Mouse (Mus musculus) CH12.LX (cell line): ENCODE measurements around the gene Mlec. TPM values are rescaled to one million over a fixed set of nuclear protein-coding genes. Genes with fewer than 3 reads are reported as not detected.

Source experiments
- DNase-seq: peaks from one replicate; pipeline ENCODE4 v3.0.0-alpha.2; 2013; ENCODE audit errors: extremely low read depth
- H3K27ac ChIP-seq: 2 replicates; pipeline ENCODE4 v1.5.1; 2012; ENCODE audit warnings: low read depth, mild to moderate bottlenecking, control low read depth, moderate library complexity; ENCODE audit not compliant: insufficient read depth
- H3K27me3 ChIP-seq: replicated peaks from 2 replicates; pipeline ENCODE3; 2012; ENCODE audit warnings: inconsistent platforms
- H3K36me3 ChIP-seq, 2 experiments: replicated peaks in 1 of 2; 2 replicates each; pipeline versions ENCODE3 to v1.6.1; 2012; ENCODE audit warnings: inconsistent platforms in 1 of 2, low read length in 1 of 2, mild to moderate bottlenecking in 1 of 2, mixed read lengths in 1 of 2, moderate library complexity in 1 of 2; ENCODE audit not compliant: control insufficient read depth in 1 of 2, insufficient read depth in 1 of 2
- H3K4me1 ChIP-seq, 2 experiments: 2 replicates each; pipeline ENCODE4 v1.6.1; 2012; ENCODE audit warnings: inconsistent platforms in 1 of 2, moderate library complexity in 1 of 2; ENCODE audit not compliant: insufficient read depth in 2 of 2, control insufficient read depth in 1 of 2
- H3K4me2 ChIP-seq: 2 replicates; pipeline ENCODE4 v1.6.1; 2012; ENCODE audit warnings: low read depth, mild to moderate bottlenecking, control low read depth; ENCODE audit not compliant: poor library complexity, insufficient read depth, severe bottlenecking
- H3K4me3 ChIP-seq, 3 experiments: fragments of 150-350 bp in 1 of 3; sonication (generic) in 1 of 3; replicated peaks in 1 of 3; 2 replicates each; pipeline versions ENCODE3 to v1.5.1; 2011 to 2012; ENCODE audit warnings: low read depth in 2 of 3, low read length in 2 of 3, mild to moderate bottlenecking in 2 of 3, moderate library complexity in 2 of 3, control low read depth in 1 of 3, improper control_type of control experiment in 1 of 3, inconsistent platforms in 1 of 3, mixed read lengths in 1 of 3; ENCODE audit not compliant: poor library complexity in 1 of 3
- H3K79me2 ChIP-seq: replicated peaks from 2 replicates; pipeline ENCODE4 v1.6.1; 2012; ENCODE audit warnings: mild to moderate bottlenecking, moderate library complexity; ENCODE audit not compliant: control insufficient read depth, poor library complexity, insufficient read depth, severe bottlenecking; ENCODE audit errors: extremely low read depth
- H3K9ac ChIP-seq: 2 replicates; pipeline ENCODE4 v1.6.1; 2012; ENCODE audit warnings: low read depth, mild to moderate bottlenecking, control low read depth, moderate library complexity; ENCODE audit not compliant: insufficient read depth
- H3K9me3 ChIP-seq: replicated peaks from 2 replicates; pipeline ENCODE3; 2012; ENCODE audit warnings: low read length, inconsistent platforms, mixed read lengths
- CHD1 ChIP-seq: IDR thresholded peaks from 2 replicates; pipeline ENCODE4 v1.6.1; 2012; ENCODE audit warnings: low read depth, low read length, improper control_type of control experiment, inconsistent platforms
- CHD2 ChIP-seq: IDR thresholded peaks from 2 replicates; pipeline ENCODE4 v1.6.1; 2011; ENCODE audit warnings: low read length, improper control_type of control experiment
- CTCF ChIP-seq, 2 experiments: IDR thresholded peaks in 1 of 2; conservative IDR thresholded peaks in 1 of 2; 2 replicates each; pipeline ENCODE4 v1.5.1; 2011 to 2012; ENCODE audit warnings: low read depth in 2 of 2, low read length in 2 of 2, improper control_type of control experiment in 1 of 2, inconsistent platforms in 1 of 2, mild to moderate bottlenecking in 1 of 2, moderate library complexity in 1 of 2
- ELF1 ChIP-seq: IDR thresholded peaks from 2 replicates; pipeline ENCODE4 v1.6.1; 2014; ENCODE audit warnings: low read depth, mild to moderate bottlenecking, inconsistent platforms, low read length, improper control_type of control experiment
- HCFC1 ChIP-seq: IDR thresholded peaks from 2 replicates; pipeline ENCODE4 v1.6.1; 2012; ENCODE audit warnings: low read depth, mild to moderate bottlenecking, inconsistent platforms, low read length, improper control_type of control experiment
- IRF4 ChIP-seq: IDR thresholded peaks from 2 replicates; pipeline ENCODE4 v1.6.1; 2014; ENCODE audit warnings: low read depth, mild to moderate bottlenecking, inconsistent platforms, low read length, improper control_type of control experiment
- JUN ChIP-seq: IDR thresholded peaks from 2 replicates; pipeline ENCODE4 v1.6.1; 2011; ENCODE audit warnings: low read depth, mild to moderate bottlenecking, low read length, improper control_type of control experiment, moderate library complexity; ENCODE audit not compliant: insufficient read depth
- MAX ChIP-seq: IDR thresholded peaks from 2 replicates; pipeline ENCODE4 v1.6.1; 2011; ENCODE audit warnings: low read length, improper control_type of control experiment
- MXI1 ChIP-seq: IDR thresholded peaks from 2 replicates; pipeline ENCODE4 v1.6.1; 2011; ENCODE audit warnings: mild to moderate bottlenecking, low read depth, low read length, improper control_type of control experiment
- NELFE ChIP-seq: IDR thresholded peaks from 2 replicates; pipeline ENCODE4 v1.6.1; 2011; ENCODE audit warnings: low read depth, low read length, improper control_type of control experiment
- POLR2A ChIP-seq: IDR thresholded peaks from 2 replicates; pipeline ENCODE4 v1.6.1; 2011; ENCODE audit warnings: low read depth, mild to moderate bottlenecking, improper control_type of control experiment, low read length
- POLR2AphosphoS2 ChIP-seq: IDR thresholded peaks from 2 replicates; pipeline ENCODE4 v1.6.1; 2011; ENCODE audit warnings: low read depth, low read length, improper control_type of control experiment
- RAD21 ChIP-seq: IDR thresholded peaks from 2 replicates; pipeline ENCODE4 v1.6.1; 2011; ENCODE audit warnings: low read depth, mild to moderate bottlenecking, low read length, improper control_type of control experiment, moderate library complexity
- SIN3A ChIP-seq: IDR thresholded peaks from 2 replicates; pipeline ENCODE4 v1.6.1; 2012; ENCODE audit warnings: low read length, improper control_type of control experiment, inconsistent platforms
- TBP ChIP-seq: conservative IDR thresholded peaks from 2 replicates; pipeline ENCODE4 v1.6.1; 2011; ENCODE audit warnings: low read depth, low read length, improper control_type of control experiment
- TCF12 ChIP-seq: IDR thresholded peaks from 2 replicates; pipeline ENCODE4 v1.6.1; 2014; ENCODE audit warnings: low read depth, mild to moderate bottlenecking, inconsistent platforms, low read length, improper control_type of control experiment
- UBTF ChIP-seq: IDR thresholded peaks from 2 replicates; pipeline ENCODE4 v1.6.1; 2012; ENCODE audit warnings: low read depth, mild to moderate bottlenecking, inconsistent platforms, low read length, improper control_type of control experiment, moderate library complexity
- USF1 ChIP-seq: IDR thresholded peaks from 2 replicates; pipeline ENCODE4 v1.6.1; 2014; ENCODE audit warnings: low read depth, mild to moderate bottlenecking, inconsistent platforms, low read length, improper control_type of control experiment
- ZKSCAN1 ChIP-seq: IDR thresholded peaks from 2 replicates; pipeline ENCODE4 v1.6.1; 2012; ENCODE audit warnings: low read depth, inconsistent platforms, low read length, improper control_type of control experiment, borderline replicate concordance
- ZMIZ1 ChIP-seq: IDR thresholded peaks from 2 replicates; pipeline ENCODE4 v1.6.1; 2012; ENCODE audit warnings: low read depth, mild to moderate bottlenecking, inconsistent platforms, low read length, improper control_type of control experiment
- dilution Hi-C: fragments of 300-500 bp; cut with MboI; formaldehyde crosslinking; loops from 2 replicates; pipeline ENCODE4 v1.14.3; 2020; ENCODE audit warnings: low sequenced_read_pairs; ENCODE audit not compliant: extremely low pct_unique_long_range_greater_than_20kb, extremely low pct_ligation_motif_present
- in situ Hi-C: fragments of 300-500 bp; cut with MboI; formaldehyde crosslinking; loops from 3 replicates; pipeline ENCODE4 v1.14.3; 2019; ENCODE audit warnings: low sequenced_read_pairs, low pct_ligation_motif_present, low pct_unique_long_range_greater_than_20kb, mixed read lengths
- polyA plus RNA-seq: library from polyadenylated mRNA; unstranded; fragments of >175 nt; gene quantifications from 2 replicates; pipeline ENCODE4 v1.2.1, GENCODE M21; 2012; ENCODE audit warnings: low read depth; ENCODE audit not compliant: insufficient read length
- total RNA-seq, 2 experiments: library from RNA; depleted of rRNA; stranded (reverse); fragments of 300-350 nt in 1 of 2; fragments of >200 nt in 1 of 2; gene quantifications; 2 replicates each; pipeline ENCODE4 v1.2.3; 2012 to 2014

Gene Mlec
- total and polyA plus RNA-seq, 3 experiments: 101 to 143 (median 128) TPM

DNA sequence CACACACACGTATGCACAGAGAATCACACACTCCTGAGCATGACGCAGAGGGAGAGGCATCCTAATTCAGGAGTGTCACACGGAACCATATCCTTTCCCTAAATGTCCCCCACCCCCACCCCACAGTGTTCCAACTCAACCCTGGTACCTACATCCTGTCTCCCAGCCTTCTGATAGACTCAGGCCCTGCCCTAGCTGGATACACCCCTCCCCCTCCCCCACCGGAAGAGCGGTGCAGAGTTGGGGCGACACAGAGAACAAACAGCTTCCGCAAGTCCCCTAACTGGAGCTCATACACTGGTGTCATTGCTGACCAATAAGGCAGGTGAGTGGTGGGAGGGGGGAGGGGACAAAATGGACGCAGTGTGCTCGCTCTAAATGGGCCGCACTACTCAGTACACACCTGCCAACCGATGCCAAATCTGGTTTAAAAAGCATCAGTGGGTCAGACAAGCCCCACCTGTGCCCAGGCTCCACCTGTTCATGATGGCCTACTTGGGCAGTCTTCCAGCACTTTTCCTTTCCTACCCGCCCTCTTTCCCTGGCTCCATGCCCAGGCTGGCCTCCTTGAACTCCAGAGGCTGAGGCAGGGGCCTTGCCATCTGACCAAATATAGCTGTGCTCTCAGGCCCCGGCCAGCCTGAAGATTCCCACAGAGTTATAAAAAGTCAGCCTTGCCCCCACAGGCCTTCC, 23.4 kb upstream of the Mlec start:
- peaks cover 6 to 26% of the 10 kb centered on the region in 2 experiments for H3K4me1 ChIP-seq
- no peak overlapping the region for H3K4me3 ChIP-seq
- peaks cover 7% of the 10 kb centered on the region for H3K27me3 ChIP-seq
- H3K4me2 ChIP-seq: no peak overlapping the region
- no peaks in the 10 kb centered on the region for H3K79me2 ChIP-seq
- dilution Hi-C loops: no loop called here
- H3K9me3 ChIP-seq: no peaks in the 10 kb centered on the region
- no peak for DNase-seq
- in situ Hi-C loops: no loop called here
- H3K9ac ChIP-seq: no peak overlapping the region
- peaks cover 0 to 4% of the 10 kb centered on the region in 2 experiments for H3K36me3 ChIP-seq
- no peak overlapping the region for H3K27ac ChIP-seq
- TF ChIP-seq IRF4 (no peak), ZKSCAN1 (no peak), MAX (no peak), CHD2 (no peak), ELF1 (no peak), POLR2AphosphoS2 (no peak), MXI1 (no peak), CHD1 (no peak), SIN3A (no peak), TBP (no peak), ZMIZ1 (no peak), CTCF (conservative IDR thresholded peaks at IDR 0.05 in 1 of 2, IDR thresholded peaks at IDR 0.05 in 1 of 2; ENCODE audit: low read depth in 2 of 2, low read length in 2 of 2) (no peak), HCFC1 (no peak), POLR2A (no peak), TCF12 (no peak), NELFE (no peak), UBTF (no peak), USF1 (no peak)

DNA sequence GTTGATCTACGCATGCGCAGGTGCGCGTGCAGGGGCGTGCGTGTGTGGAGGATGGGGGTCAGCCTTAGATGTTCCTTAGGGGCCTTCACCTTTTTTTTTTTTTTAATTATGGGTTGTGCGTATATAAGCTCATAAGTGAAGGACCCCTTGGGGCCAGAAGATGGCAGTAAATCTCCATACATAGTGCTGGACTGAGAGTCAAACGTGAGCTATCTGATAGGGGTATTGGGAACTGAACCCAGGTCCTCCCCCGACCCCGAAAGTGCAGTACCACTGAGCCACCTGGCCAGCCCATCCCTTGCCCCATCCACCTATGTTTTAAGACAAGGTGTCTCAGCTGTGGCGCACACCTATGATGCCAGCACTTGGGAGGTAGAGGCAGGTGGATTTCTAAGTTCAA, 21.6 kb upstream of the Mlec start:
- no peaks in the 10 kb centered on the region for H3K27me3 ChIP-seq
- H3K79me2 ChIP-seq: no peaks in the 10 kb centered on the region

More for the DNA sequence above, 21.6 kb upstream of the Mlec start:
- Histone ChIP-seq H3K4me2 (no peak overlapping the region), H3K9ac (no peak overlapping the region), H3K4me1 (peaks cover 4 to 19% of the 10 kb centered on the region in 2 experiments; a peak in 3 of 4 replicates), H3K9me3 (no peaks in the 10 kb centered on the region), H3K27ac (no peak overlapping the region), H3K4me3 (no peak overlapping the region), H3K36me3 (peaks cover 0 to 4% of the 10 kb centered on the region in 2 experiments)
- in situ Hi-C loops: no loop called here
- dilution Hi-C loops: no loop called here
- no peak for TF ChIP-seq JUN
- peak; percentile 14 for TF ChIP-seq RAD21
- peak in 1 of 2 experiments; percentile 22; a peak in 2 of 4 replicates for TF ChIP-seq CTCF (conservative IDR thresholded peaks at IDR 0.05 in 1 of 2, IDR thresholded peaks at IDR 0.05 in 1 of 2; ENCODE audit: low read depth in 2 of 2, low read length in 2 of 2)
- DNase-seq: no peak
